Mouse (Mus musculus) thymus, adult 2 months (tissue): ENCODE results near the gene Ercc8.

Experiments
- CTCF ChIP-seq: fragments of 200-500 bp; IDR thresholded peaks from 2 replicates; pipeline ENCODE4 v1.5.1; 2012; ENCODE audit warnings: mild to moderate bottlenecking, control low read depth, low read length, moderate library complexity, borderline replicate concordance; ENCODE audit not compliant: control insufficient read depth, poor library complexity, insufficient read depth; ENCODE audit errors: extremely low read depth
- POLR2A ChIP-seq: fragments of 200-500 bp; IDR thresholded peaks from 2 replicates; pipeline ENCODE4 v1.6.1; 2012; ENCODE audit warnings: mild to moderate bottlenecking, low read length, control low read depth, moderate library complexity; ENCODE audit not compliant: control insufficient read depth, poor library complexity, insufficient read depth; ENCODE audit errors: extremely low read depth

GRCm38 (mm10) chr13:108170511-108170910 lies 12.0 kb downstream of the Ercc8 start:
- no peak for TF ChIP-seq CTCF
- TF ChIP-seq POLR2A, result no peak
